Mouse (Mus musculus) adrenal gland, adult 2 months (tissue): Measurements from ENCODE around the gene Ren1. TPM values are rescaled to one million over a fixed set of nuclear protein-coding genes. Genes with fewer than 3 reads are reported as not detected.

Source experiments
- DNase-seq: peaks from one replicate; pipeline ENCODE4 v3.0.0; 2021
- polyA plus RNA-seq: library from polyadenylated mRNA; depleted of rRNA; stranded (reverse); fragments of >200 nt; gene quantifications from 2 replicates; pipeline ENCODE4 v1.2.3, GENCODE M21; 2012; rRNA removed
- total RNA-seq, 2 experiments: library from RNA; stranded (reverse); gene quantifications; 2 replicates each; pipeline ENCODE4 v1.2.3; 2021

Gene Ren1
- total and polyA plus RNA-seq, 3 experiments: 4.4 to 9.2 (median 5.5) TPM

DNA sequence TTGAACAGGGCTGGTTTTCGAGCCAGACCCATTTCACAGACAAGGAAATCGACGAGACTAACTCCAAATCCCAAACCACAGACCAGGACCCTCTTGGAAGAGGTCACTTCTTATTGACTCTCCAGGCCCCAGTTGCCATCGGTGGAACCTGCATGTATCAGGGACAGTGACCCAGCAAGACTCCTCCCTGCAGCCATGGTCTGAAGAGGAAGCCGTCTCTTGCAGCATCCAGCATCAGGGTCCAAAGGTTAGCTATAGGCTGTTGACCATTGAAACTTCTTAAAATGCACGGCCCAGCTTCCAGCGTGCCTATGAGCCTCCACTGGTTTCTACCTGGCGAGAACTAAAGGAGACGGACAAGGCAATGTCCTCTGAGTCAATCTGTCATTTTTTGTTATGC lies 59.5 kb downstream of the Ren1 start:
- DNase-seq: no peak

Other genes starting within 250 kb of the Ren1 start
- gene Ppp1r15b, start 219.4 kb upstream of the Ren1 start, total RNA-seq: 10 to 100 TPM; 89.6 to 90.2 TPM
- 34.1 and 40.4 TPM in 2 replicates for gene Ppp1r15b, start 219.4 kb upstream of the Ren1 start, polyA plus RNA-seq
- gene Plekha6, start 186.3 kb upstream of the Ren1 start, total RNA-seq: 10 to 100 TPM; 10.3 to 22.6 TPM
- 16.9 and 22.5 TPM in 2 replicates for gene Plekha6, start 186.3 kb upstream of the Ren1 start, polyA plus RNA-seq
- gene Golt1a, start 40.7 kb upstream of the Ren1 start, total RNA-seq: under 1 TPM in 1 of 2 experiments, not detected in 1; 0.69 TPM
- gene Golt1a, start 40.7 kb upstream of the Ren1 start, polyA plus RNA-seq: not detected in 2 replicates
- gene Kiss1, start 28.6 kb upstream of the Ren1 start, total RNA-seq: not detected
- not detected in 2 replicates for gene Kiss1, start 28.6 kb upstream of the Ren1 start, polyA plus RNA-seq
- gene Etnk2, start 13.1 kb downstream of the Ren1 start, total RNA-seq: 10 to 100 TPM in 1 of 2 experiments, 1 to 10 TPM in 1; 6.2 to 13.5 TPM
- gene Etnk2, start 13.1 kb downstream of the Ren1 start, polyA plus RNA-seq: 8.2 and 10.0 TPM in 2 replicates
- gene Sox13, start 73.9 kb downstream of the Ren1 start, total RNA-seq: 10 to 100 TPM; 14.5 to 18.0 TPM
- 24.1 and 26.2 TPM in 2 replicates for gene Sox13, start 73.9 kb downstream of the Ren1 start, polyA plus RNA-seq